Mouse (Mus musculus): ENCODE results near the gene Gys2. TPM values are rescaled to one million over a fixed set of nuclear protein-coding genes. Genes with fewer than 3 reads are reported as not detected.

Gene Gys2
- polyA plus RNA-seq, 1 experiment from 2014 or later = 92.7 TPM

- DNase-seq = no peak
Measured at GRCm38 (mm10) chr6:142411140-142411539, 61.8 kb downstream of the Gys2 start.

GRCm38 (mm10) chr6:142395756-142396155 lies 77.2 kb downstream of the Gys2 start:
- Histone ChIP-seq H3K27ac (ENCODE audit: low read depth) (no peak overlapping the region), H3K36me3 (replicated peaks; ENCODE audit: insufficient read depth, low read length) (peaks cover 35% of the 10 kb centered on the region), H3K27me3 (ENCODE audit: insufficient read depth, low read length) (no peaks in the 10 kb centered on the region), H3K9ac (replicated peaks) (no peak overlapping the region), H3K4me1 (ENCODE audit: insufficient read depth) (0 out of 2 replicates have a peak, but pooled peaks cover 3% of the 10 kb centered on the region), H3K4me3 (ENCODE audit: low read depth, low read length) (no peak overlapping the region), H3K9me3 (ENCODE audit: low read length) (no peaks in the 10 kb centered on the region), H3K4me2 (ENCODE audit: low read depth, low read length) (no peak overlapping the region)
- no peak for DNase-seq
- TF ChIP-seq CTCF (IDR thresholded peaks at IDR 0.05; ENCODE audit: low read depth) (no peak), EP300 (IDR thresholded peaks at IDR 0.05; ENCODE audit: low read depth) (no peak)
- WGBS (ENCODE audit: insufficient replicate concordance) = 88% methylated on average over 6 of the region's 6 CpGs
- no peak for ATAC-seq

More at GRCm38 (mm10) chr6:142411140-142411539, 61.8 kb downstream of the Gys2 start:
- no peak for ATAC-seq
- no peak overlapping the region for H3K9ac ChIP-seq (replicated peaks)
- H3K4me1 ChIP-seq (ENCODE audit: insufficient read depth) = no peaks in the 10 kb centered on the region; the same call in 1 of the 2 replicates
- H3K9me3 ChIP-seq (ENCODE audit: low read length) = no peaks in the 10 kb centered on the region
- no peak overlapping the region for H3K4me2 ChIP-seq (ENCODE audit: low read depth, low read length)
- H3K27ac ChIP-seq (ENCODE audit: low read depth) = no peak overlapping the region
- H3K4me3 ChIP-seq (ENCODE audit: low read depth, low read length) = no peak overlapping the region
- H3K36me3 ChIP-seq (replicated peaks; ENCODE audit: insufficient read depth, low read length) = no peaks in the 10 kb centered on the region
- 26% methylated on average over 1 of the region's 1 CpGs for WGBS (ENCODE audit: insufficient replicate concordance)
- TF ChIP-seq CTCF (IDR thresholded peaks at IDR 0.05; ENCODE audit: low read depth) (no peak), EP300 (IDR thresholded peaks at IDR 0.05; ENCODE audit: low read depth) (no peak)
- H3K27me3 ChIP-seq (ENCODE audit: insufficient read depth, low read length) = peaks cover 22% of the 10 kb centered on the region

- TF ChIP-seq CTCF (IDR thresholded peaks at IDR 0.05; ENCODE audit: low read depth) = no peak
- no peak for TF ChIP-seq EP300 (IDR thresholded peaks at IDR 0.05; ENCODE audit: low read depth)
- H3K4me2 ChIP-seq (ENCODE audit: low read depth, low read length) = no peak overlapping the region
- no peaks in the 10 kb centered on the region for H3K27me3 ChIP-seq (ENCODE audit: insufficient read depth, low read length)
- no peak overlapping the region for H3K9ac ChIP-seq (replicated peaks)
- DNase-seq = peak; percentile 22
- no peak overlapping the region for H3K27ac ChIP-seq (ENCODE audit: low read depth)
- 50% methylated on average over 5 of the region's 5 CpGs for WGBS (ENCODE audit: insufficient replicate concordance)
- peaks cover 31% of the 10 kb centered on the region for H3K36me3 ChIP-seq (replicated peaks; ENCODE audit: insufficient read depth, low read length)
- 0 out of 2 replicates have a peak, but pooled peaks cover 3% of the 10 kb centered on the region for H3K4me1 ChIP-seq (ENCODE audit: insufficient read depth)
- H3K4me3 ChIP-seq (ENCODE audit: low read depth, low read length) = no peak overlapping the region
- no peaks in the 10 kb centered on the region for H3K9me3 ChIP-seq (ENCODE audit: low read length)
- peak; percentile 56 for ATAC-seq
Measured at GRCm38 (mm10) chr6:142394669-142395068, 78.2 kb downstream of the Gys2 start.

- peaks cover 15% of the 10 kb centered on the region for H3K4me1 ChIP-seq (ENCODE audit: insufficient read depth)
- no peak overlapping the region for H3K27ac ChIP-seq (ENCODE audit: low read depth)
- no peak overlapping the region for H3K4me3 ChIP-seq (ENCODE audit: low read depth, low read length)
- no peak overlapping the region for H3K4me2 ChIP-seq (ENCODE audit: low read depth, low read length)
- ATAC-seq (no peak), DNase-seq (no peak)
- no peaks in the 10 kb centered on the region for H3K27me3 ChIP-seq (ENCODE audit: insufficient read depth, low read length)
- 63% methylated on average over 5 of the region's 5 CpGs for WGBS (ENCODE audit: insufficient replicate concordance)
- TF ChIP-seq CTCF (IDR thresholded peaks at IDR 0.05; ENCODE audit: low read depth) (no peak), EP300 (IDR thresholded peaks at IDR 0.05; ENCODE audit: low read depth) (no peak)
- H3K9me3 ChIP-seq (ENCODE audit: low read length) = no peaks in the 10 kb centered on the region
- peaks cover 31% of the 10 kb centered on the region for H3K36me3 ChIP-seq (replicated peaks; ENCODE audit: insufficient read depth, low read length)
- no peak overlapping the region for H3K9ac ChIP-seq (replicated peaks)
Measured at GRCm38 (mm10) chr6:142392312-142392711, 80.6 kb downstream of the Gys2 start.

DNA sequence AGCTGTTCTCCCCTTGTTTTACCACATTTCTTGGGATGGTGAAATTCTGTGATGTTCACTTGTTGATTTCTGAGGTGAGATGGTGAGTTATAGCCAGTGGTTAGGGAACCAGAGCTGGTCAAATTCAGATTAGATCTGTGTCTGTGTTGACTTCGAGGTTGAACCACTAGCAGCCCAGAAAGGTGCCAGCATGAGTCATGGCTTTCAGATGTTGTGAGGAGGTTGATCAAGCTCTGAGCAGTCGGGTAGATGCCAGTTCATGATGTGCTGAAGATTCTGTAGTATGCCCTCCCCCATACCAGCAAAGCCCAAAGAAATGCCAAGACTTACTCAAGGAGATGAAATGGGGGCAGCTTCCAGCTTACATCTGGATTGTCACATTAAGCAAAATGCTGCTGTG lies 83.8 kb downstream of the Gys2 start:
- H3K4me2 ChIP-seq (ENCODE audit: low read depth, low read length) = no peak overlapping the region
- TF ChIP-seq EP300 (IDR thresholded peaks at IDR 0.05; ENCODE audit: low read depth) (no peak), CTCF (IDR thresholded peaks at IDR 0.05; ENCODE audit: low read depth) (no peak)
- no peaks in the 10 kb centered on the region for H3K9me3 ChIP-seq (ENCODE audit: low read length)
- 0 out of 2 replicates have a peak overlapping the region, but pooled peaks have one; percentile 16 for H3K9ac ChIP-seq (replicated peaks)
- 61% methylated on average over 2 of the region's 2 CpGs for WGBS (ENCODE audit: insufficient replicate concordance)
- H3K27me3 ChIP-seq (ENCODE audit: insufficient read depth, low read length) = no peaks in the 10 kb centered on the region
- H3K27ac ChIP-seq (ENCODE audit: low read depth) = no peak overlapping the region
- no peak for DNase-seq
- H3K4me1 ChIP-seq (ENCODE audit: insufficient read depth) = peaks cover 15% of the 10 kb centered on the region
- H3K36me3 ChIP-seq (replicated peaks; ENCODE audit: insufficient read depth, low read length) = peaks cover 11% of the 10 kb centered on the region
- no peak for ATAC-seq
- H3K4me3 ChIP-seq (ENCODE audit: low read depth, low read length) = no peak overlapping the region

DNA sequence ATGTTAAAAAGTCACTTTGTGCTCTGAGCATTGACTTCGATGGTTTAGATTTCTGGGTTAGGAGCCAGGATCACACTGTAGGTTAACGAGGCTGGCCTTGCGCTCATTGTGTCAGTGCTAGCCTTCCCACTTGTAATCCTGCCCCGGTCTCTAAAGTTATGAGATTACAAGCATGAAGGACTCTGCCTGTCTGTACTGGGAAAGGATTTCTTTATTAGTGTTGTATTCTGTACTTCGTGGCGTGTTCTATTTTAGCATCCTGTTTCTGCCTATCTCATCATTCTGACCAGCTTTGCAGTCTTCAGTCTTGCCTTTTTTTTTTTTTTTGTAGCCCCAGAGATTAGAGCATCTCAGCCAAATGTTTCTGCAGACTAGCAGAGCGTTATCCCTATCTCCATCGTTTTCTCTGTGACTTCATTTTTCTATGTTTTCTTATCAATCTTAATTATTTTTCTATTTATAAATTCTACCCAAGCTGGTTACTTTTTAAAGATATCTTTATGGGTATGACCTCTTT lies 85.1 kb downstream of the Gys2 start:
- peak overlapping the region; percentile 95 for H3K4me2 ChIP-seq (ENCODE audit: low read depth, low read length)
- peak overlapping the region; percentile 89 for H3K4me3 ChIP-seq (ENCODE audit: low read depth, low read length)
- H3K36me3 ChIP-seq (replicated peaks; ENCODE audit: insufficient read depth, low read length) = 0 out of 2 replicates have a peak, but pooled peaks cover 3% of the 10 kb centered on the region
- no peak for TF ChIP-seq EP300 (IDR thresholded peaks at IDR 0.05; ENCODE audit: low read depth)
- TF ChIP-seq CTCF (IDR thresholded peaks at IDR 0.05; ENCODE audit: low read depth) = no peak
- ATAC-seq = no peak
- peak overlapping the region; percentile 62; the same call in 1 of the 2 replicates for H3K27ac ChIP-seq (ENCODE audit: low read depth)
- peaks cover 15% of the 10 kb centered on the region for H3K4me1 ChIP-seq (ENCODE audit: insufficient read depth)
- H3K9ac ChIP-seq (replicated peaks) = peak overlapping the region; percentile 94
- no peak for DNase-seq
- 11% methylated on average over 8 of the region's 8 CpGs for WGBS (ENCODE audit: insufficient replicate concordance)
- H3K27me3 ChIP-seq (ENCODE audit: insufficient read depth, low read length) = no peaks in the 10 kb centered on the region
- no peaks in the 10 kb centered on the region for H3K9me3 ChIP-seq (ENCODE audit: low read length)

Measured in liver, postnatal 0 days (tissue).